Mouse (Mus musculus) heart, embryonic 13.5 days (tissue): Measurements from ENCODE around the gene Gm29289. TPM values are rescaled to one million over a fixed set of nuclear protein-coding genes. Genes with fewer than 3 reads are reported as not detected.
"Not testable (repeated sequence)": the region's sequence is repeated elsewhere in the genome, so short reads cannot be mapped to it uniquely, and the experiment has no call there.

ENCODE experiments used
- ATAC-seq: fragments of 200-750 bp; cut with Nextera tagmentation; 2 replicates; pipeline ENCODE4 v1.8.0; 2017; ENCODE audit warnings: moderate TSS enrichment; ENCODE audit not compliant: insufficient number of reproducible peaks, low FRiP score, low TSS enrichment; ENCODE audit errors: extremely low read depth
- H3K27ac ChIP-seq: fragments of 300-500 bp; sonication (generic); replicated peaks from 2 replicates; pipeline ENCODE4 v1.5.1; 2015; ENCODE audit warnings: moderate library complexity, mild to moderate bottlenecking, inconsistent platforms
- H3K27me3 ChIP-seq: fragments of 300-500 bp; sonication (generic); replicated peaks from 2 replicates; pipeline ENCODE4 v1.6.1; 2015; ENCODE audit warnings: mild to moderate bottlenecking, inconsistent platforms
- H3K36me3 ChIP-seq: fragments of 300-500 bp; sonication (generic); 2 replicates; pipeline ENCODE4 v1.6.1; 2015; ENCODE audit warnings: mild to moderate bottlenecking, inconsistent platforms
- H3K4me1 ChIP-seq: fragments of 300-500 bp; sonication (generic); 2 replicates; pipeline ENCODE4 v1.6.1; 2015; ENCODE audit warnings: inconsistent platforms
- H3K4me2 ChIP-seq: fragments of 300-500 bp; sonication (generic); 2 replicates; pipeline ENCODE4 v1.6.1; 2015; ENCODE audit warnings: inconsistent platforms, mild to moderate bottlenecking, moderate library complexity
- H3K4me3 ChIP-seq: fragments of 300-500 bp; sonication (generic); 2 replicates; pipeline ENCODE4 v1.5.1; 2015; ENCODE audit warnings: moderate library complexity, mild to moderate bottlenecking, inconsistent platforms
- H3K9ac ChIP-seq: fragments of 300-500 bp; sonication (generic); 2 replicates; pipeline ENCODE4 v1.6.1; 2015; ENCODE audit warnings: inconsistent platforms, mild to moderate bottlenecking, moderate library complexity
- H3K9me3 ChIP-seq: fragments of 300-500 bp; sonication (generic); 2 replicates; pipeline ENCODE4 v1.6.1; 2016; ENCODE audit warnings: inconsistent platforms
- WGBS: fragments of 180-500 bp; shearing (Covaris S2); methylation state at CpG from one replicate; pipeline ENCODE4 v1.1.7; 2015; ENCODE audit warnings: mixed read lengths; 5-methylcytosine and 5-hydroxymethylcytosine counted together
- polyA plus RNA-seq: library from polyadenylated mRNA; unstranded; fragments of >200 nt; fragmentation: Nextera tagmentation; extraction: Ambion mirVana; gene quantifications from 2 replicates; pipeline ENCODE4 v1.2.1, GENCODE M21; 2015

Gene Gm29289
- not detected in 2 replicates for polyA plus RNA-seq

DNA sequence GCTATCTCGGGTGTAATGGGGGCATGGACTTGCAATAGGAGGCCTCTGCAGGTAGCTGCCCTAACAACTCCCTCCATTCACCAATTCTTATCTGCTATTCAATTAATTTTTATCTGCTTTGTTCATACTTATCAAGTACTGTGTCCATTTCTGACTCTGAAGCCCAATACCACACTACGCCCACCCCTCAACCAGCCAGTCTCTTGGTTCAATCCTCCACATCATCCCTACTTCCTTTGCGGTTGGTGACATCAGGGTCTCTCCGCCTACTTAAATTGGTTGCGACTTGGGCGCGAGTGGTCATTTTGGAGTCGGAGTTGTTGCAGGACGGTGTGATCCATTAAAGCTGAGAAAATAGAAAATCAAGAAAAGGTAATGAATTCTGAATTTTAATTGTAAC lies at the start of gene Gm29289:
Gene Gm29289, plus strand, starts transcription at position 301 of the 400 bp plus-strand sequence.
- not testable (repeated sequence) for H3K4me1 ChIP-seq, H3K36me3 ChIP-seq, ATAC-seq, H3K4me3 ChIP-seq, H3K27me3 ChIP-seq, H3K4me2 ChIP-seq, H3K27ac ChIP-seq, H3K9me3 ChIP-seq, H3K9ac ChIP-seq
- WGBS = no CpG with 5 or more reads among the region's 9 CpGs

DNA sequence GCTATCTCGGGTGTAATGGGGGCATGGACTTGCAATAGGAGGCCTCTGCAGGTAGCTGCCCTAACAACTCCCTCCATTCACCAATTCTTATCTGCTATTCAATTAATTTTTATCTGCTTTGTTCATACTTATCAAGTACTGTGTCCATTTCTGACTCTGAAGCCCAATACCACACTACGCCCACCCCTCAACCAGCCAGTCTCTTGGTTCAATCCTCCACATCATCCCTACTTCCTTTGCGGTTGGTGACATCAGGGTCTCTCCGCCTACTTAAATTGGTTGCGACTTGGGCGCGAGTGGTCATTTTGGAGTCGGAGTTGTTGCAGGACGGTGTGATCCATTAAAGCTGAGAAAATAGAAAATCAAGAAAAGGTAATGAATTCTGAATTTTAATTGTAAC lies 31.7 kb upstream of the Gm29289 start, which contains the start of gene Gm10352:
Gene Gm10352, plus strand, starts transcription at position 301 of the 400 bp plus-strand sequence.
- H3K27me3 ChIP-seq, H3K27ac ChIP-seq, H3K9me3 ChIP-seq, H3K36me3 ChIP-seq, ATAC-seq, H3K9ac ChIP-seq, H3K4me3 ChIP-seq, H3K4me1 ChIP-seq, H3K4me2 ChIP-seq: not testable (repeated sequence)
- WGBS = no CpG with 5 or more reads among the region's 9 CpGs

Other genes with a start within 250 kb of the Gm29289 start
- not detected in 2 replicates for gene H2al2b, start 211.9 kb upstream of the Gm29289 start, polyA plus RNA-seq
- not detected in 2 replicates for gene Gm4064, start 136.4 kb upstream of the Gm29289 start, polyA plus RNA-seq
- not detected in 2 replicates for gene Rbmy, start 101.9 kb upstream of the Gm29289 start, polyA plus RNA-seq
- not detected in 2 replicates for gene Gm10256, start 101.9 kb upstream of the Gm29289 start, polyA plus RNA-seq
- gene Gm10352, start 31.6 kb upstream of the Gm29289 start, polyA plus RNA-seq = not detected in 2 replicates